Mouse (Mus musculus): ENCODE measurements around the gene Tecpr1. TPM values are rescaled to one million over a fixed set of nuclear protein-coding genes. Genes with fewer than 3 reads are reported as not detected.

Gene Tecpr1
- polyA plus RNA-seq, 1 experiment from 2014 or later: 3.2 TPM

DNA sequence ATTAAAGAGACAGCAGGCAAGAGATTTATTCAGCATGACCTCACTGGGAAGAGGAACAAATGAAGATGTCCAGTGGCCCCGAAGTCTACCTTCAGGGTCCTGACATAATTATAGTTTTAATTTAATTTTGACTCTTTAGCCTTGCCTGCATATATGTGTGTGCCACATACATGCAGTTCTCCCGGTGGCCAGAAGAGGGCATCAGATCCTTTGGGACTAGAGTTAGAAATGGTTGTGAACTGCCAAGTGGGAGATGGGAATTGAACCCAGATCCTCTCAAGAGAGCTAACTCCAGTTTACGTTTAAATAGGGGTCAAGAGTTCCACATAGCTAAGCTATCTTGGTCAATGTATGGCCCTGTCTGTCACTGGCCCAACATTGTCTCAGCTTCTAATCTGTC is 26.5 kb upstream of the Tecpr1 start:
- H3K4me1 ChIP-seq (replicated peaks): peaks cover 23% of the 10 kb centered on the region
- no peak overlapping the region for H3K4me2 ChIP-seq
- no peak overlapping the region for H3K27ac ChIP-seq
- no peak overlapping the region for H3K9ac ChIP-seq
- DNase-seq: no peak
- no peak overlapping the region for H3K4me3 ChIP-seq (replicated peaks)
- no peaks in the 10 kb centered on the region for H3K27me3 ChIP-seq
- H3K36me3 ChIP-seq: no peaks in the 10 kb centered on the region
- 63% methylated on average over 3 of the region's 3 CpGs for WGBS (ENCODE audit: insufficient replicate concordance)
- peaks cover 7% of the 10 kb centered on the region; the same call in 1 of the 2 replicates for H3K9me3 ChIP-seq (replicated peaks)
- no peak for ATAC-seq (ENCODE audit: low read depth)

DNA sequence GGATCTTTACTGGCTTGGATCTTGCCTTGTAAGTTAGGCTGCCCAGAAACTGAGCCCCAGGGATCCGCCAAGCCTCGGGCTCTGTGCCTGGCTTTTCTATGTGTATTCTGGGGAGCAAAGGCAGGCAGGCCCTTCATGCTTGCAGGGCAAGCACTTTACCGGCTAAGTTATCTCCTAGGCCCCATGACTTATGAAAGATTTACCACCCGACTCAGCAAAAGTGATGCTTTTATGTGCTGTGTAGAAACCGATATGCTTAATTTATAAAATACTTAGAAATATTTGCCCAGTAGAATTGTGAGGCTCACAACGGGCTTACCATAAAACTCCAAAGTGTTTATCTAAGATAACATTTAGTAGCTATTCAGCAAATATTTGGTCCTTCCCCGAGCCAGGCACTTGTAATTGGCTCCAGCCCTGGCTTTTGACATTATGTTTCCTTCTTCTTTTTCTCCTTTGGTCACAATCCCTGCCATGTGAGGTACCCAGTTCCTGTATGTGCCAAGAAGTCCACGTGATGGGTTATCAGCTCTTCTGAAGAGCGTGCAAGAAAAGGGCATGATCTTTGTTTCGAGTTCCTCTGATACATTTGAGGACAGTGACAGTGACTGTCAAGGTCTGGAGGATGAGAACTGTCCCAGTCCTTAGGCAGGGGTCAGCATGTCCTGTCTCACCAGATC is 24.6 kb upstream of the Tecpr1 start:
- Histone ChIP-seq H3K9ac (no peak overlapping the region), H3K36me3 (no peaks in the 10 kb centered on the region), H3K27me3 (no peaks in the 10 kb centered on the region), H3K4me1 (replicated peaks) (peaks cover 11% of the 10 kb centered on the region), H3K9me3 (replicated peaks) (peaks cover 7% of the 10 kb centered on the region; the same call in 1 of the 2 replicates), H3K4me2 (no peak overlapping the region), H3K27ac (no peak overlapping the region), H3K4me3 (replicated peaks) (no peak overlapping the region)
- DNase-seq (no peak), ATAC-seq (ENCODE audit: low read depth) (no peak)
- WGBS (ENCODE audit: insufficient replicate concordance): 44% methylated on average over 10 of the region's 10 CpGs

DNA sequence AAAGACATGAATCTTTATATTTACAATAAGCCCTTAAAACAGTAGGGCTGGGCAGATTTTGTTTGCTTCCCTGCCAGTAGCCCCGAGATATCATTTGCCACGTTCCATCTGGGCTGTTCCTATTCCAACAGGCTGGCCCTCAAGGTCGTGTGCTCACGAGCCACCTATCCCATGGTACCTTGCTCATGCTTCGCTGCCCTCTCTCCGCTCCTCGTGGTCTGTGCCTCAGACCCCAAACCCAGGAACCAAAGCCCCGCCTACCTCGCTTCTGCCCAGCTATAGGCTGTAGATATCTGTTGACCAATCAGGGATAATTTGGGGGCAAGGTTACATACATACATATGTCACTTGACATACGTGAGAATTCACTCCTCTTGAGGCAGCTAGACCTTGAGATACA is 23.9 kb upstream of the Tecpr1 start:
- no peak overlapping the region for H3K4me3 ChIP-seq (replicated peaks)
- no peak overlapping the region for H3K27ac ChIP-seq
- 61% methylated on average over 10 of the region's 10 CpGs for WGBS (ENCODE audit: insufficient replicate concordance)
- H3K27me3 ChIP-seq: no peaks in the 10 kb centered on the region
- DNase-seq (no peak), ATAC-seq (ENCODE audit: low read depth) (no peak)
- H3K4me2 ChIP-seq: no peak overlapping the region
- H3K36me3 ChIP-seq: no peaks in the 10 kb centered on the region
- no peak overlapping the region for H3K9ac ChIP-seq
- H3K4me1 ChIP-seq (replicated peaks): peaks cover 11% of the 10 kb centered on the region
- peaks cover 7% of the 10 kb centered on the region; the same call in 1 of the 2 replicates for H3K9me3 ChIP-seq (replicated peaks)

DNA sequence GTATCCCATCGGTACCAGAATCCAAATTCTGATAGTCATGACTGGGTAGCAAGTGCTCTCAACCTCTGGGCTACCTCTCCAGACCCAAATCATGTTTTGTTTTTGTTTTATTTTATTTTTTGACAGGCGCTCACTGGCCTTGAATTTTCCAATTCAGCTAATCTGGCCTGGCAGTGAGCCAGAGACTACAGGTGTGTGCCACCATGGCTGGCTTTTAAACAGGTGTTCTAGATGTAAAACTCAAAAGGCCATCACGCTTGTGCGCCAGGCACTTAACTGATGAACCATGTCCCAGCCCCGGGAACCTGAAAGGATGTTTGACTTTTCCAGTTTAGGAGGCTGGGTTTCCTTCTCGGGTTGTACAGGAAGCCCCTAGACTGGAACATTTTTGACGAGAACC is 23.3 kb upstream of the Tecpr1 start:
- DNase-seq: no peak
- no peaks in the 10 kb centered on the region for H3K27me3 ChIP-seq
- no peak overlapping the region for H3K4me2 ChIP-seq
- peaks cover 11% of the 10 kb centered on the region for H3K4me1 ChIP-seq (replicated peaks)
- H3K4me3 ChIP-seq (replicated peaks): no peak overlapping the region
- WGBS (ENCODE audit: insufficient replicate concordance): 63% methylated on average over 7 of the region's 7 CpGs
- H3K27ac ChIP-seq: no peak overlapping the region
- H3K36me3 ChIP-seq: no peaks in the 10 kb centered on the region
- H3K9ac ChIP-seq: no peak overlapping the region
- no peak for ATAC-seq (ENCODE audit: low read depth)
- peaks cover 7% of the 10 kb centered on the region; the same call in 1 of the 2 replicates for H3K9me3 ChIP-seq (replicated peaks)

DNA sequence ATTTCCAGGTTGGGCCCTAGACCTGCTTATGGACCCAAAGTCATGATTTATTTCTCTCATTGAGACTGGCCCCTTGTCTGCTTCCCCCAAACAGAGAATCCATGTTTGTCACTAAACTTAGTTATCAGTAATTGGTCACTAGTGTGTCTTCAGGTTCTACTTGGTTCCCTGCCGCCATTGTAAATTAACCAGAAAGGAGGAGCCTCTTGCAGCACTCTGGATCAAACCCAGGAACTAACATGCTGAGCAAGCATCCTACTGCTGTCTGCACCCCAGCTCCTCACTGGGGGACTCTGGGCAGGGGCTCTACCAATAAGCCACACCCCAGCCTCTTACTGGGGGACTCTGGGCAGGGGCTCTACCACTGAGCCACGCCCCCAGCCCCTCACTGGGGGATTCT is 22.2 kb upstream of the Tecpr1 start:
- peaks cover 7% of the 10 kb centered on the region; the same call in 1 of the 2 replicates for H3K9me3 ChIP-seq (replicated peaks)
- H3K4me2 ChIP-seq: no peak overlapping the region
- no peak overlapping the region for H3K9ac ChIP-seq
- ATAC-seq (ENCODE audit: low read depth): no peak
- H3K27me3 ChIP-seq: no peaks in the 10 kb centered on the region
- no peak for DNase-seq
- 39% methylated on average over 2 of the region's 2 CpGs for WGBS (ENCODE audit: insufficient replicate concordance)
- H3K36me3 ChIP-seq: no peaks in the 10 kb centered on the region
- H3K4me1 ChIP-seq (replicated peaks): peaks cover 11% of the 10 kb centered on the region
- H3K4me3 ChIP-seq (replicated peaks): no peak overlapping the region
- no peak overlapping the region for H3K27ac ChIP-seq

DNA sequence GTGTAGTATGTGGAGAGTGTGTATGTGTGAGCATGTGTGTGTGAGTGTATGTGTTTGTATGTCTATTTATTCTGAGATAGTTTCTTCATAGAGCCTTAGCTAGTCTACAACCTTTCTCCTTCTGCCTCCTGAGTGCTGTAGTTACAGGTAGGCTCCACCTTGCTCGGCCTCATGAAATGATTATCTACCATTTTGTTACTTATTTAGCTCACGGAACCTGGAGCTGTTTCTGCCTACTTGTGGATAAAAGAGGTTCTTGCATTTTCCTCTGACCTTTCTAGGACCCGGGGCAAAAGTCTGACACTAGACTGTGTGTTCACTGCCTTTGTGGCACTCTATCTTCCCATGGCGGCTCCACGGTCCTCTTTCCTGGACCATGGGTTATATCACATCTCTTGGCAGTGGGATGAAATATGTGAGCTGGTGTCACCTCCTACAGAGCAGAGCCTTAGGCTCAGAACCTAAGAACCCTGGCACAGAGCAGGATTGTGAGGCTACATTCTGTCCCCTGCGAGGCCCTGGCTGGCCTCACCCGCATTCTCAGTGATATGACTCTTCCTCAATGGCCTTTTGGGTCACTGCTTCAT is 20.6 kb upstream of the Tecpr1 start, which contains the start of gene Bri3:
TSS of gene Bri3 (plus strand) at position 537 of the 587 bp plus-strand sequence.
- no peaks in the 10 kb centered on the region for H3K9me3 ChIP-seq (replicated peaks)
- no peaks in the 10 kb centered on the region for H3K27me3 ChIP-seq
- H3K27ac ChIP-seq: no peak within 1 kb of the TSS
- WGBS (ENCODE audit: insufficient replicate concordance): 72% methylated on average over 7 of the region's 7 CpGs
- DNase-seq (no peak), ATAC-seq (ENCODE audit: low read depth) (no peak)
- no peak within 1 kb of the TSS for H3K4me3 ChIP-seq (replicated peaks)
- H3K36me3 ChIP-seq: no peaks in the 10 kb centered on the region
- no peak within 1 kb of the TSS for H3K4me2 ChIP-seq
- no peak within 1 kb of the TSS for H3K9ac ChIP-seq
- H3K4me1 ChIP-seq (replicated peaks): peaks cover 11% of the 10 kb centered on the region

DNA sequence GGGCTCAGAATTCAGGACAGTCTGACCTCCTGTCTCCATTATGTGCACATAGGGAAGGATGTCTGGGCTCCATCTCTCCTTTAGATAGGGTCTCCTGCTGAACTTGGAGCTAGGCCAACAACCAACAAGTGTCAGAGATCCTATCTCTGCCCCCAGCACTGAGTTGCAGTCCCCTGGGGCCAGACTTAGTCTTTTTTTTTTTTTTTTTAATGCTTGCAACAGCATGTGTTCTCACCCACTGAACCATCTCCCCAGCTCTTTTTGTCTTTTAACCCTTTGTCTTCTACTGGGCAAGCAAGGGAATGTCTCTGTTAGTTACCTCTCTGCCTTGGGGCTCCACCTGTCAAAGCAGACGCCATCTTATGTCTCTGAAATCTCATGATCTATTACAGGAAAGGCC is 15.6 kb upstream of the Tecpr1 start:
- ATAC-seq (ENCODE audit: low read depth): no peak
- H3K4me1 ChIP-seq (replicated peaks): no peaks in the 10 kb centered on the region; the same call in 1 of the 2 replicates
- no peak overlapping the region for H3K4me3 ChIP-seq (replicated peaks)
- no peaks in the 10 kb centered on the region for H3K9me3 ChIP-seq (replicated peaks)
- H3K27me3 ChIP-seq: no peaks in the 10 kb centered on the region
- no peak overlapping the region for H3K4me2 ChIP-seq
- no peaks in the 10 kb centered on the region for H3K36me3 ChIP-seq
- H3K9ac ChIP-seq: no peak overlapping the region
- DNase-seq: no peak
- WGBS (ENCODE audit: insufficient replicate concordance): 51% methylated on average over 1 of the region's 1 CpGs
- no peak overlapping the region for H3K27ac ChIP-seq

DNA sequence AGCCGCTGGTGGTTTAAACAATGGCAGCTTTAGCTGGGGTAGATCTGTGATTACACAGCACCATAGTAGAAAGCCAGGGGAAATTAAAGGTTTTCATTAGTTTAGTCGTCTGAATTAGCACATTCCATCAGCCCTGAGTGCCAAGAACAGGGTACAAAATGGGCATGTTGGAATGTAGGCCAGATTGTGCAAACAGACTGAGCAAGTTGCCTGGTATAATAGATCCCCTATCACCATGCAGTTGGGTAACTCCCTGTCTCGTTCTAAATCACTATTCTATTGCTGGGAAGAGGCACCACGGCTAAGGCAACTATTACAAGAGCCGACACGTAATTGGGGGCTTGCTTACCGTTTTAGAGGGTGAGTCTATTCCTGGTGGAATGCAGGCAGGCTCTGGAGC is 11.3 kb upstream of the Tecpr1 start:
- Histone ChIP-seq H3K27me3 (no peaks in the 10 kb centered on the region), H3K9ac (no peak overlapping the region), H3K4me3 (replicated peaks) (no peak overlapping the region), H3K4me2 (no peak overlapping the region), H3K27ac (no peak overlapping the region), H3K36me3 (no peaks in the 10 kb centered on the region), H3K9me3 (replicated peaks) (no peaks in the 10 kb centered on the region), H3K4me1 (replicated peaks) (no peaks in the 10 kb centered on the region)
- ATAC-seq (ENCODE audit: low read depth) (no peak), DNase-seq (no peak)
- WGBS (ENCODE audit: insufficient replicate concordance): 69% methylated on average over 7 of the region's 7 CpGs

DNA sequence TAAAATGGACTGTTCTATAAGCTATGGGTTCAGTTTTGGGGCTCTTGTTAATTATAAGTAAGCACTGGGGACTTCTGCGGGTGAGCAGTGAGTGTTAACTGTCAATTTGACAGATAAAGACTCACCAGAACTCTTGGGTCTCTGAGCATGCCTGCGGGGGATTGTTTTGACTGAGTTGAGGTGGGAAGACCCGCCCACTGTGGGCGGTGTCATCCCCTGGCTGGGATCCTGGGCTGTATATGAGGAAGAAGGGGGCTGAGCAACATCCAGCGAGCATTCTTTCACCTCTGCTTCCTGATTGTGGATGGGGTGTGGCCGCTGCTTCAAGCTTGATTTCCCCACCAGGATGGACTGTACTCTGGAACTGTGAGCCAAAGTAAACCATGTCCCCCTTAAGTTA is 10.8 kb upstream of the Tecpr1 start:
- WGBS (ENCODE audit: insufficient replicate concordance): 30% methylated on average over 6 of the region's 6 CpGs
- Histone ChIP-seq H3K27me3 (no peaks in the 10 kb centered on the region), H3K27ac (no peak overlapping the region), H3K36me3 (no peaks in the 10 kb centered on the region), H3K4me2 (no peak overlapping the region), H3K9ac (no peak overlapping the region), H3K4me3 (replicated peaks) (no peak overlapping the region), H3K9me3 (replicated peaks) (no peaks in the 10 kb centered on the region), H3K4me1 (replicated peaks) (no peaks in the 10 kb centered on the region)
- ATAC-seq (ENCODE audit: low read depth) (no peak), DNase-seq (no peak)

DNA sequence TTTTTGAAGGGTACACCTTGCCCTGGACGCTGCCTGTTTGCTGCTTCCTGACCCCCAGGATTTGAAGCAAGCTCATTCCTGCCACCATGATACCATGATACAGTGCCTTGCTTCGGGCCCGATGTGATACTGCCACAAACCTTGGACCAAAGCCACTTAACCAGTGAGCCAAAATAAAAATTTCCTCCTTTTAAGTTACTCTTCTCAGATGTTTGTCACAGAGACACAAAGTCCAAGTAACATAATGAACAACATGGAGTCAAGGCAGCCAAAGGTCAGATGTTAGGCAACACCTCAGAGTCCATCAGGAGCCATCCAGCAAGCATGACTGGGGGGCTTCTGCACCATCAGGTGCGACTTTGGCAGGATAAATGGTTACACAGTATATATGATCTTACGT is 9.1 kb upstream of the Tecpr1 start:
- Histone ChIP-seq H3K9me3 (replicated peaks) (no peaks in the 10 kb centered on the region), H3K36me3 (no peaks in the 10 kb centered on the region), H3K27me3 (no peaks in the 10 kb centered on the region), H3K4me1 (replicated peaks) (no peaks in the 10 kb centered on the region), H3K4me3 (replicated peaks) (no peak overlapping the region), H3K4me2 (no peak overlapping the region), H3K27ac (no peak overlapping the region), H3K9ac (no peak overlapping the region)
- ATAC-seq (ENCODE audit: low read depth) (no peak), DNase-seq (no peak)
- WGBS (ENCODE audit: insufficient replicate concordance): 67% methylated on average over 5 of the region's 5 CpGs

DNA sequence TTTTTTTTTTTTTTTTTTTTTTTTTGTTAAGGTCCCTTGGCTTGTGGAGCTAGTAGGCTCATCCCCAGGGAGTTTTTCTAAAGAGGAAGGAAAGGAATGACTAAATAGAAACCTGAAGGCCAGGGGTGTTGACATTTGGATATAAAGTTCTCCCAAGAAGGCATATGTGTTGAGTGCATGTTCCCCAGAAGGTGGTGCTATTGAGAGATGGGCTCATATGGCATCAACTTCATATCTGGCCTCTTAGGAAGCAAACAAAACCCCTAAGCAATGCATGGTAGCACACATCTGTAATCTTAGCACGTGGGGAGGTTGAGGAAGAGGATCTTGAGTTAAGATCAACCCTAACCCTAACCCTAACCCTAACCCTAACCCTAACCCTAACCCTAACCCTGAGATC is 8.0 kb upstream of the Tecpr1 start:
- Histone ChIP-seq H3K9ac (no peak overlapping the region), H3K27ac (no peak overlapping the region), H3K4me2 (no peak overlapping the region), H3K9me3 (replicated peaks) (no peaks in the 10 kb centered on the region), H3K36me3 (no peaks in the 10 kb centered on the region), H3K4me3 (replicated peaks) (no peak overlapping the region), H3K4me1 (replicated peaks) (no peaks in the 10 kb centered on the region), H3K27me3 (no peaks in the 10 kb centered on the region)
- 40% methylated on average over 1 of the region's 1 CpGs for WGBS (ENCODE audit: insufficient replicate concordance)
- no peak for ATAC-seq (ENCODE audit: low read depth)
- DNase-seq: no peak

DNA sequence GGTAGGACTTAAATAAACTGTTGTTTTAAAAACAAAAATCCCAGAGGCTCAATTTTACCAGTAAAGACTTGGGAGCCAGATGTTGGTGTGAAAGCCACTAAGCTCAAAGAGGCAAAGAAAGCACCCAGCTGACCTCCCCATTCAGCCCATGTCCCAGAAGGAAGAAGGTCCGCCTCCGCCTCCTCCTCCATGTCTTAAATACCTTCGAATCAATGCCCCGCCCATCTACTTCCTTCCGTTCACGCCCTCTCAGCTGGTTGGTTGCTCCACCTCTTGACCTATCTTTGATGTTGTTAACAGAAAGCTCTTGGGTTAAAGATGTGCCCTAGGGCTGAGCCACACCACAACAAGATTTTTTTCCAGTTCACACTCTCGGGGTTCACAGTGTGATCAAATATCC is 6.8 kb upstream of the Tecpr1 start:
- H3K9ac ChIP-seq: no peak overlapping the region
- peaks cover 3% of the 10 kb centered on the region; the same call in 1 of the 2 replicates for H3K4me1 ChIP-seq (replicated peaks)
- no peak overlapping the region for H3K4me3 ChIP-seq (replicated peaks)
- DNase-seq: no peak
- H3K4me2 ChIP-seq: no peak overlapping the region
- H3K9me3 ChIP-seq (replicated peaks): no peaks in the 10 kb centered on the region
- 70% methylated on average over 7 of the region's 7 CpGs for WGBS (ENCODE audit: insufficient replicate concordance)
- no peaks in the 10 kb centered on the region for H3K36me3 ChIP-seq
- no peak overlapping the region for H3K27ac ChIP-seq
- no peaks in the 10 kb centered on the region for H3K27me3 ChIP-seq
- ATAC-seq (ENCODE audit: low read depth): no peak
